Mouse (Mus musculus): ENCODE measurements around the gene Kcnip3. TPM values are rescaled to one million over a fixed set of nuclear protein-coding genes. Genes with fewer than 3 reads are reported as not detected.

The Kcnip3 gene
- polyA plus RNA-seq, 1 experiment, result 4.1 TPM

- no peak for TF ChIP-seq CTCF (conservative IDR thresholded peaks at IDR 0.05; ENCODE audit: insufficient read depth, insufficient read length, low read depth, low read length)
- no peak for TF ChIP-seq POLR2A (IDR thresholded peaks at IDR 0.05; ENCODE audit: low read depth, low read length)
- Histone ChIP-seq H3K4me3 (ENCODE audit: insufficient read depth, low read depth, low read length) (no peak overlapping the region), H3K27me3 (replicated peaks; ENCODE audit: control insufficient read depth, insufficient read depth, low read length) (no peaks in the 10 kb centered on the region), H3K4me1 (ENCODE audit: control insufficient read depth, insufficient read depth, low read length) (no peaks in the 10 kb centered on the region; the same call in 1 of the 2 replicates), H3K27ac (ENCODE audit: insufficient read depth, low read depth, low read length) (no peak overlapping the region), H3K36me3 (ENCODE audit: control insufficient read depth, insufficient read depth, low read length) (no peaks in the 10 kb centered on the region)
- 84% methylated on average over 9 of the region's 9 CpGs for WGBS
- DNase-seq, result no peak
Measured at GRCm38 (mm10) chr2:127433487-127434295, 88.2 kb downstream of the Kcnip3 start.

- no peak overlapping the region for H3K27ac ChIP-seq (ENCODE audit: insufficient read depth, low read depth, low read length)
- H3K36me3 ChIP-seq (ENCODE audit: control insufficient read depth, insufficient read depth, low read length), result no peaks in the 10 kb centered on the region
- 11% methylated on average over 3 of the region's 3 CpGs for WGBS
- H3K27me3 ChIP-seq (replicated peaks; ENCODE audit: control insufficient read depth, insufficient read depth, low read length), result no peaks in the 10 kb centered on the region
- H3K4me3 ChIP-seq (ENCODE audit: insufficient read depth, low read depth, low read length), result no peak overlapping the region
- TF ChIP-seq CTCF (conservative IDR thresholded peaks at IDR 0.05; ENCODE audit: insufficient read depth, insufficient read length, low read depth, low read length) (peak; percentile 83), POLR2A (IDR thresholded peaks at IDR 0.05; ENCODE audit: low read depth, low read length) (no peak)
- peak; percentile 82 for DNase-seq
- H3K4me1 ChIP-seq (ENCODE audit: control insufficient read depth, insufficient read depth, low read length), result no peaks in the 10 kb centered on the region; the same call in 1 of the 2 replicates
Measured at GRCm38 (mm10) chr2:127430238-127430637, 91.7 kb downstream of the Kcnip3 start.

- WGBS, result 86% methylated on average over 17 of the region's 17 CpGs
- DNase-seq, result no peak
Measured at GRCm38 (mm10) chr2:127424977-127425376, 96.9 kb downstream of the Kcnip3 start, which contains the start of gene Gpat2. TSS of gene Gpat2 (plus strand) at chr2:127425199.

GRCm38 (mm10) chr2:127418266-127418970, 103.5 kb downstream of the Kcnip3 start:
- TF ChIP-seq CTCF (conservative IDR thresholded peaks at IDR 0.05; ENCODE audit: insufficient read depth, insufficient read length, low read depth, low read length), result no peak
- peak; percentile 76 for DNase-seq
- WGBS, result 45% methylated on average over 10 of the region's 10 CpGs
- H3K27me3 ChIP-seq (replicated peaks; ENCODE audit: control insufficient read depth, insufficient read depth, low read length), result no peaks in the 10 kb centered on the region
- no peaks in the 10 kb centered on the region for H3K36me3 ChIP-seq (ENCODE audit: control insufficient read depth, insufficient read depth, low read length)
- H3K4me1 ChIP-seq (ENCODE audit: control insufficient read depth, insufficient read depth, low read length), result peaks cover 15% of the 10 kb centered on the region; the same call in 1 of the 2 replicates
- H3K4me3 ChIP-seq (ENCODE audit: insufficient read depth, low read depth, low read length), result no peak overlapping the region
- H3K27ac ChIP-seq (ENCODE audit: insufficient read depth, low read depth, low read length), result peak overlapping the region; percentile 97

More at GRCm38 (mm10) chr2:127424977-127425376, 96.9 kb downstream of the Kcnip3 start, which contains the start of gene Gpat2:
- Histone ChIP-seq H3K36me3 (ENCODE audit: control insufficient read depth, insufficient read depth, low read length) (no peaks in the 10 kb centered on the region), H3K4me1 (ENCODE audit: control insufficient read depth, insufficient read depth, low read length) (no peaks in the 10 kb centered on the region; the same call in 1 of the 2 replicates), H3K27ac (ENCODE audit: insufficient read depth, low read depth, low read length) (no peak within 1 kb of the TSS), H3K27me3 (replicated peaks; ENCODE audit: control insufficient read depth, insufficient read depth, low read length) (no peaks in the 10 kb centered on the region), H3K4me3 (ENCODE audit: insufficient read depth, low read depth, low read length) (no peak within 1 kb of the TSS)
- TF ChIP-seq POLR2A (IDR thresholded peaks at IDR 0.05; ENCODE audit: low read depth, low read length) (no peak), CTCF (conservative IDR thresholded peaks at IDR 0.05; ENCODE audit: insufficient read depth, insufficient read length, low read depth, low read length) (no peak)

- Histone ChIP-seq H3K4me3 (ENCODE audit: insufficient read depth, low read depth, low read length) (no peak overlapping the region), H3K36me3 (ENCODE audit: control insufficient read depth, insufficient read depth, low read length) (no peaks in the 10 kb centered on the region), H3K4me1 (ENCODE audit: control insufficient read depth, insufficient read depth, low read length) (peaks cover 15% of the 10 kb centered on the region; the same call in 1 of the 2 replicates), H3K27me3 (replicated peaks; ENCODE audit: control insufficient read depth, insufficient read depth, low read length) (no peaks in the 10 kb centered on the region), H3K27ac (ENCODE audit: insufficient read depth, low read depth, low read length) (peak overlapping the region; percentile 97)
- WGBS, result 38% methylated on average over 3 of the region's 3 CpGs
- no peak for TF ChIP-seq CTCF (conservative IDR thresholded peaks at IDR 0.05; ENCODE audit: insufficient read depth, insufficient read length, low read depth, low read length)
- TF ChIP-seq POLR2A (IDR thresholded peaks at IDR 0.05; ENCODE audit: low read depth, low read length), result no peak
- DNase-seq, result peak; percentile 93
Measured at GRCm38 (mm10) chr2:127416706-127417105, 105.2 kb downstream of the Kcnip3 start.

GRCm38 (mm10) chr2:127415806-127416205, 106.1 kb downstream of the Kcnip3 start:
- TF ChIP-seq CTCF (conservative IDR thresholded peaks at IDR 0.05; ENCODE audit: insufficient read depth, insufficient read length, low read depth, low read length) (no peak), POLR2A (IDR thresholded peaks at IDR 0.05; ENCODE audit: low read depth, low read length) (no peak)
- Histone ChIP-seq H3K4me1 (ENCODE audit: control insufficient read depth, insufficient read depth, low read length) (peaks cover 15% of the 10 kb centered on the region; the same call in 1 of the 2 replicates), H3K4me3 (ENCODE audit: insufficient read depth, low read depth, low read length) (no peak overlapping the region), H3K27ac (ENCODE audit: insufficient read depth, low read depth, low read length) (peak overlapping the region; percentile 97), H3K27me3 (replicated peaks; ENCODE audit: control insufficient read depth, insufficient read depth, low read length) (no peaks in the 10 kb centered on the region), H3K36me3 (ENCODE audit: control insufficient read depth, insufficient read depth, low read length) (no peaks in the 10 kb centered on the region)
- DNase-seq, result peak; percentile 96
- WGBS, result 24% methylated on average over 10 of the region's 10 CpGs

GRCm38 (mm10) chr2:127411126-127411525, 110.8 kb downstream of the Kcnip3 start:
- Histone ChIP-seq H3K4me3 (ENCODE audit: insufficient read depth, low read depth, low read length) (no peak overlapping the region), H3K27ac (ENCODE audit: insufficient read depth, low read depth, low read length) (no peak overlapping the region), H3K4me1 (ENCODE audit: control insufficient read depth, insufficient read depth, low read length) (no peaks in the 10 kb centered on the region; the same call in 1 of the 2 replicates), H3K27me3 (replicated peaks; ENCODE audit: control insufficient read depth, insufficient read depth, low read length) (no peaks in the 10 kb centered on the region), H3K36me3 (ENCODE audit: control insufficient read depth, insufficient read depth, low read length) (no peaks in the 10 kb centered on the region)
- WGBS, result 85% methylated on average over 6 of the region's 6 CpGs
- no peak for DNase-seq
- TF ChIP-seq CTCF (conservative IDR thresholded peaks at IDR 0.05; ENCODE audit: insufficient read depth, insufficient read length, low read depth, low read length) (no peak), POLR2A (IDR thresholded peaks at IDR 0.05; ENCODE audit: low read depth, low read length) (no peak)

Other genes with a start within 250 kb of the Kcnip3 start
- gene Dusp2, start 185.9 kb downstream of the Kcnip3 start, polyA plus RNA-seq (2012; rRNA removed), result 1.0 and 5.7 TPM in 2 replicates
- gene Astl, start 183.5 kb downstream of the Kcnip3 start, polyA plus RNA-seq (2012; rRNA removed), result not detected in 2 replicates
- 64.7 and 68.2 TPM in 2 replicates for gene Adra2b, start 158.9 kb downstream of the Kcnip3 start, polyA plus RNA-seq (2012; rRNA removed)
- gene Gpat2, start 96.9 kb downstream of the Kcnip3 start, polyA plus RNA-seq (2012; rRNA removed), result 1.4 and 1.9 TPM in 2 replicates
- gene Fahd2a, start 77.5 kb downstream of the Kcnip3 start, polyA plus RNA-seq (2012; rRNA removed), result 71.9 and 86.5 TPM in 2 replicates
- gene Prom2, start 19.4 kb upstream of the Kcnip3 start, polyA plus RNA-seq (2012; rRNA removed), result 15.6 and 20.5 TPM in 2 replicates
- gene Zfp661, start 65.0 kb upstream of the Kcnip3 start, polyA plus RNA-seq (2012; rRNA removed), result 3.1 and 4.1 TPM in 2 replicates
- 72.0 and 90.4 TPM in 2 replicates for gene Mrps5, start 65.1 kb upstream of the Kcnip3 start, polyA plus RNA-seq (2012; rRNA removed)
- 91.2 and 91.5 TPM in 2 replicates for gene Mal, start 134.6 kb upstream of the Kcnip3 start, polyA plus RNA-seq (2012; rRNA removed)
- gene Mall, start 207.8 kb upstream of the Kcnip3 start, polyA plus RNA-seq (2012; rRNA removed), result 1.3 and 1.8 TPM in 2 replicates